Mouse (Mus musculus) thymus, postnatal 14 days (tissue): ENCODE measurements at regions not wholly inside any gene's neighbourhood (a gene's known extent, or its start where the extent isn't known, plus 50 kb on each side); places are given as distances from the start of the nearest gene placed in this dataset.

Experiments
- DNase-seq: peaks from one replicate; pipeline ENCODE4 v3.0.0; 2021

DNA sequence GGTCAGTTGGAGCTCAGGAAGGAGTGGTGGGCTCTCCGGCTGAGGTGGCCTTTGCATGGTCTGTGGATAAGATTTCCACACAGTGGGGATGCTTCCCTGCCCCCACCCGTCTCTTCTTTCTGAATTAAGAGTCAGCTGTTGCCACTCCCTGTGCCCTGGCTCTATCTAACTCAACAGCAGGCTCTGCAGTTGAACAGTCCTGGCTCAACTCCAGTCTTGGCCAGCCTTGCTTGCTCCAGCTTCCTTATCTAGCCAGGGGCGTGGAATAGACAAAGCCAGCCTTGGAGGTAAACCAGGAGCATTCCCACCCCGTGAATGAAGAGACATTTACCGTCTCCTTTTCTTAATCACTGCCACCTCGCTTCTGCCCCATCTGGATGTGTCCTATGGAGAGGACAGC lies 89.7 kb downstream of the Mn1 start:
- no peak for DNase-seq

GRCm38 (mm10) chr5:111507332-111507731 lies 90.2 kb downstream of the Mn1 start:
- DNase-seq = no peak

- peak; percentile 98 for DNase-seq
Measured at GRCm38 (mm10) chr5:111509014-111509561, 91.9 kb downstream of the Mn1 start.

DNA sequence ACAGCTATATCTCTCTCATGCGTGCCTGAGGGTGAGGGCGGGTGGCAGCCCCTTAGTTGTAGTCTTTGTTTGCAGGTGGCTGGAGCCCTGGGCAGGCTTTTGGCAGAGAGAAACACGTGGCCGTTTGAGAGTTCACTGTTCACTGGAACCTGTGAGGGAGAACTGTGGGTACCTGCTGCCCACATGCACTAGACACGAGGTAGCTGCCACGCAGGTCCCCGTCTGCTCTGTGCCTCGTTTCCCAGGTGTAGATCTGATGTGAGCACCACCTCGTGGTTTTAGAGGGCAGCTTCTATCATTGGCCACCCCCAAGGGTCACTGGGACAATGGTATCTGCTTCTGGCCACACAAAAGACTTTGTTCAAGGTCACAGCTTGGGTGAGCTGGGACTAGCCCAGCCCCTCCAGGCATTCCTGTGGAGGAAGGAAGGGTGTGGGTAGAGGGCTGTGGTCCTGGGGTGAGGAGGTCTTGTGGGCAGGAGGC lies 92.5 kb downstream of the Mn1 start:
- no peak for DNase-seq

DNA sequence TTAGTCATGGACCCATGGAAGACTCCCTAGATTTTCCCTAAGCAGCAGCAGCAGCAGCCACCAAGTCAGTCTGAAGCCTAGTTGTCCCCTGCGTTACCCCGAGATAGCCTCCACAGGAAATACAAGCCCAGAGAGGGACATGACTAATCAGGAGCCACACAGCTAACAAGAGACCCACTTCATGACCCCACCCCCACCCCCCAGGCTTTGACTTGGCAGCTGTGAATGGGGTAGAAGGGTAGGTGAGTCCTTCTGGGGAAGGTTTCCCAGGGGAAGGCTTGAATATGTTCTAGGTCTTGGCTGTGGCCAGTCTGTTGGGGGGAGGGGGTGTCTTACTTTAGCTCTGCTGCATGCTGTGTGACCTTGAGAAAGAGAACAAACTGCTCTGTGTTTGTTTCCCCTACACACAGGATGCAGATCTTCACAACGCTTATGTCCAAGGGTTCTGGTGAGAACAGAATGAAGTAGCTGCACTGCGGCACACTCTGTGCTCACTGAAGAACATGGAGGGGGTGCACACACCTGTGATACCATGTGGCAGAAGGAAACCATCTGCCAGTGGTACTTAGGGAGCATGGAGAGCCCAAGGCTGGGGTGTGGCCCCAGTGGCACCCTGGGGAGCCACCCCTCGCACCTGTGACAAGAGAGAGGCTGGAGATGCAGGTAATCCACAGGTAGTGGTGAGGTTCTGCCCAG lies 93.2 kb downstream of the Mn1 start:
- DNase-seq = peak; percentile 75

- no peak for DNase-seq
Measured at GRCm38 (mm10) chr5:111510879-111511231, 93.7 kb downstream of the Mn1 start.

GRCm38 (mm10) chr5:111511982-111512381 lies 94.8 kb downstream of the Mn1 start:
- peak; percentile 27 for DNase-seq

DNA sequence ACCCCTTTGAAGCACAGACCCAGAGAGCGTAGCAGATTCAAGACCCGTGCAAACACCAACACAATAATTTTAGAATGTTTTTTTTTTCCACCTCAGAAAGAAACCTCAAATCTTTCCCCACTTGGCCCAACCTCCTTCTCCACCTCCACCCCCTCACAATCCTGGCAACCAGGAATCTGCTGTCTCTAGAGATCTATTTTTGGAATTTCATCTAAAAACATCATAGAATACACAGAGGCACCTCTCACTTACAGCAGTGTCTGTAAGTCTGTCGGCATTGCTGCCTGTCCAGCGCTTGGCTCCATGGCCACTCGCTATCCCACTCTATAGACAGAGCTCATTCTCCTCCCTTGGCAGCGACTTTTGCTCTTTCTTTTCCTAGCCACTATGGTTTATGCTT lies 96.8 kb downstream of the Mn1 start:
- DNase-seq = no peak

- no peak for DNase-seq
Measured at GRCm38 (mm10) chr5:111519059-111519458, 101.9 kb downstream of the Mn1 start.

GRCm38 (mm10) chr5:111519500-111520041 lies 102.4 kb downstream of the Mn1 start:
- DNase-seq = no peak

DNA sequence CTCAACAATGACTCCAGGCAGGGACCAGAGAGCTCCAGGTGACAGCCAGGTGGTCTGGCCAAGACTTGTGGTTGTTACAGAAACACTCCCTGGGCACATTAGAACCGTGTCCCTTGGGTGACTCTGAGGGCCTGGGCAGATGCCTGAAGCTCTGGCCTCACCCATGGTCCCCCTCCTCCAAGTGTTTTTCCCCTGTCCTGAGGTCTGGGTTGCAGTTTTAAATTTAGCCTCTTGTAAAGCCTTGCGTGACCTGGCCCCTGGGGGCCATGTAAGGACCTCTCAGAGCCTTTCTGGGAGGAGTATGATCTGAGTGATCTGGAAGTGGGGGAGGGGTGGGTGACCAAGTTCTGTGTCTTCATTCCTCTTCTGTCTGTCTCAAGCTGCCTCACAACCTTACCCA lies 104.7 kb downstream of the Mn1 start:
- DNase-seq = no peak

DNA sequence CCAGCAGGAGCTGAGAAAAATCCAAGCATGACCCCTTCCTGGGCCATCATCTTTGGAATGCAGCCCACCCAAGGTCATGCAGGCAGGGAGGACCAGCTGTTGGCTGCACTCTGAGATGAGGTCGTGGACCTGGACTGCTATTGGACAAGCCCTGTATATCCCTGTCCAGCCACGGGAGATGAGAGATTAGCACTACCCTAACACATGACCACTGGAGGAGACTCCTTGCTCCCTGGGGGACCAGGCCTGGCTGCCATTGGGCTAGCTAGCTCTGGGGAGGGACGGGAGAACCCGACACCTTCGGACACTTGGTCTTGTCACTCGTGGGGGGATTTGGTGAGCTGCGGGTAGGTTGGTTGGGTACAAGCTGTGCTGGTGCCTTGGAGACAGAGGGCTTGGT lies 105.4 kb downstream of the Mn1 start:
- DNase-seq = no peak

GRCm38 (mm10) chr5:111527741-111528140 lies 110.6 kb downstream of the Mn1 start:
- DNase-seq = no peak

GRCm38 (mm10) chr5:111529096-111529495 lies 111.9 kb downstream of the Mn1 start:
- DNase-seq = no peak

GRCm38 (mm10) chr5:111530628-111531524 lies 113.7 kb downstream of the Mn1 start:
- DNase-seq = no peak

GRCm38 (mm10) chr5:111532446-111533035 lies 115.4 kb downstream of the Mn1 start:
- DNase-seq = no peak

DNA sequence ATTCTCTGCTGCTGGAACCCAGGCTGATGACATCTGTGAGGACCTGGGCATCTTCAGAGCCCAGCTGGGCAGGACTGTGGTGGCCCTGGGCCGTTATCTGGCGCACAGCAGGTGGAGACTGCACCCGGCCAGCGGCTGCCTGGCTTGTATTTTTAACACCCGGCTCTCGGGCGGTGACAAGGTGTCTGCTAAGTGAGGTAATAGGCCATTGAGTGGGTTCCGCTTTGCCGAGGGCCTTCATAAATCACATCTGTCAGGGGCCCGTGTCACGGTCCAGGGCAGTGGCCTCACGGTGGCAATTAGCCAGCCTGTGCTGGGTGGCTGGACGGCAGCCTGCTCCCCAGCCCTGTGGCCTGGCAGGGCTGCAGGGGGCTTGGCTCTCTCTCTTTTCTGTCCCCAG lies 118.8 kb downstream of the Mn1 start:
- no peak for DNase-seq

- DNase-seq = no peak
Measured at GRCm38 (mm10) chr5:111538560-111539450, 121.6 kb downstream of the Mn1 start.

- no peak for DNase-seq
Measured at GRCm38 (mm10) chr5:111540486-111540885, 123.3 kb downstream of the Mn1 start.

- DNase-seq = no peak
Measured at GRCm38 (mm10) chr5:111542077-111542476, 124.9 kb downstream of the Mn1 start.

GRCm38 (mm10) chr5:111543721-111544495 lies 126.7 kb downstream of the Mn1 start:
- DNase-seq = no peak
